Mouse (Mus musculus) erythroid progenitor cell, adult 5-6 weeks (primary cell): ENCODE results near the gene Ccndbp1. TPM values are rescaled to one million over a fixed set of nuclear protein-coding genes. Genes with fewer than 3 reads are reported as not detected.
"Not testable (repeated sequence)": the region's sequence is repeated elsewhere in the genome, so short reads cannot be mapped to it uniquely, and the experiment has no call there.

ENCODE experiments used
- ATAC-seq: replicated peaks from 2 replicates; pipeline ENCODE4 v1.8.0; 2016; ENCODE audit warnings: moderate number of reproducible peaks, mild to moderate bottlenecking, moderate TSS enrichment, inconsistent platforms; ENCODE audit not compliant: poor library complexity, low FRiP score, severe bottlenecking
- total RNA-seq, 2 experiments: library from RNA; stranded (forward) in 1 of 2; stranded (reverse) in 1 of 2; fragments of 150-400 nt in 1 of 2; fragments of 186-747, 209-891 nt in 1 of 2; gene quantifications; 2 replicates each; pipeline versions ENCODE4 v1.2.3 to v1.2.4; 2015 to 2017; ENCODE audit warnings: low replicate concordance in 2 of 2

The Ccndbp1 gene
- total RNA-seq (2015; ENCODE audit: low replicate concordance) (117 and 123 TPM in 2 replicates), total RNA-seq (2017; ENCODE audit: low replicate concordance) (86.5 and 101 TPM in 2 replicates)

DNA sequence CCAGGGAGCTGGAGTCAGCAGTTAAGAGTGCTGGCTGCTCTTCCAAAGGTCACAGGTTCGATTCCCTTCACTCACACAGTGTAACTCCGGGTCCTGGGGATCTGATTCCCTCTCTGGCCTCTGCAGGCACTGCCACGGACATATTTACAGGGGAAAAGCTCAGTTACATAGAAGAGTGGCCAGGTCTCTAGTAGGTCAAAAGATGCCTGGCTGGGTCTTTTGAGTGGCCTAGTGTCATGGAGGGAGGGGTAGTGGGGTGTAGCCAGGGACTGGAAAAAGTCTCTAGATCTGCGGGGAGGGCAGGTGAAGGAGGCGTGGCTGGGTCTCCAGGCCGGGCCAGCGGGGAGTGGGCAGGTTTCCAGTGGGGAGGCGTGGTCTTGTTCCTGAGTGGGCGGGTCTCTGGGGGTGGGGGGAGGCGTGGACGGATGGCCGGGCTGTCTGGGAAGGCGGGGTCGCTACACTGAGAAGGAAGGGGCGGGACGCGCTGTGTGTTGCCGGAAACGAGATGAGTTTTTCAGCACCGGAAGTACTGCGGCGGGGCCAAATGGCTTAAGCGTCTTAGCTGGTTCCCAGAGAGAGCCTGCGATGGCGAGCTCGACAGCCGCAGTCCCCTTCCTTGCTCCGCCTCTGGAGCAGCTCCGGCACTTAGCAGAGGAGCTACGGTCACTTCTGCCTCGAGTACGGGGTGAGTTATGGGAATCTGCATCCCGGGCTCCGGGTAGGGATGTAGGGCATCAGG, at the start of gene Ccndbp1:
Gene Ccndbp1, plus strand, starts transcription at position 479 of the 739 bp plus-strand sequence.
- peak; percentile 92 for ATAC-seq

DNA sequence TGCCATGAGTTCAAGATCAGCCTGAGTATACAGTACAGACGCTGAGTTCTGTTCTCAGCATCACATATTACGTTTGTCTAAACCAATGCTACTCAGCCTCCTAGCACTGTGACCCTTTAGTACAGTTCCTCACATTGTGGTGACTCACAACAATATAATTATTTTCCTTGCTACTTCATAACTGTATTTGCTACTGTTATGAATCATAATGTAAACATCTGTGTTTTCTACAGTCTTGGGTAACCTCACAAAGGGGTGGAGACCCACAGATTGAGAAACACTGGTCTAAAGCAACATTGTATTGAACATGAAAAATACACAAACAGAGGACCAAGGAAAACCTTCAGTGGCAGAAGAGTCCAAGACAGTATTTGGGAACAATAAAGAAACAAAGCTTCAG, 48.8 kb upstream of the Ccndbp1 start:
- ATAC-seq, result no peak

DNA sequence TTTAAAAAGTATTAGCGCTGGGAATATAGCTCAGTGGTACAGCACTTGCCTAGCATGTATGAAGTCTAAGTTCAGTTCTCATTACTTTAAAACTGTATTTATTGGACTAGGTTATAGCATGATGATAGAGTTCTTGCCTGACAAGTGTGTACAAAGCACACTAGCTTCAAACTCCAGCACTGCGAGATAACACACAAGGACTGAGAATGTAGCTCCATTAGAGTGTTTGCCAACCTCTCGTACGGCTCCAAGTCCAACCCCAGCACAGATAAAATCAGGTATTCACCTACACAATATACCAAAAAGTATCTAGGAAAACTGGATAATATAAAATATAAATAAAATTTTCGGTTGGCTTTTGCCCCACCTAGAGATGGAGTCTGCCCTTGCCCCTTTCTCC, 48.4 kb upstream of the Ccndbp1 start:
- ATAC-seq, result no peak

- ATAC-seq, result no peak
These were observed 47.9 kb upstream of the Ccndbp1 start for GRCm38 (mm10) chr2:120960261-120960660.

GRCm38 (mm10) chr2:120963110-120963509, 45.1 kb upstream of the Ccndbp1 start:
- ATAC-seq, result no peak

GRCm38 (mm10) chr2:120965486-120965885, 42.7 kb upstream of the Ccndbp1 start:
- no peak for ATAC-seq

- ATAC-seq, result peak; percentile 56
These were observed 38.1 kb upstream of the Ccndbp1 start for GRCm38 (mm10) chr2:120970045-120970539.

- peak; percentile 96 for ATAC-seq
These were observed 37.6 kb upstream of the Ccndbp1 start, which contains the start of gene Ubr1 for GRCm38 (mm10) chr2:120970559-120971080. TSS of gene Ubr1 (minus strand) at chr2:120970715.

DNA sequence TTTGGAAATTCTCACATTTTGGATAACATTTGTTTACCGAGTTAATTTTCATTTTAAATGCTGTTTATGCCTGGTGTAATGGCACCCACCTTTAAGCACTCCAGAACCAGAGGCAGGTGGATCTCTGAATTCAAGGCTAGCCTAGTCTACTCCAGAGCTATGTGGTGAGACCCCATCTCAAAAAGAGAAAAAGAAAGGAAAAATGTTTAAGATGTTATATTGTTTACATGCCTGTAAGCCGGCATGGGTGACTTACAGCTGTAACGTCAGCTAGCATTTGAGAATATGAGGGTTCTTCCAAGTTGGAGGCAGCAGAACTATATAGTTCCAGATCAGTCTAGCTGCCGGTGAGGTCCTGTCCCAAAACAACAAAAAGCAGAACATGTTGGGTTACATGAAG, 36.4 kb upstream of the Ccndbp1 start:
- ATAC-seq, result no peak

DNA sequence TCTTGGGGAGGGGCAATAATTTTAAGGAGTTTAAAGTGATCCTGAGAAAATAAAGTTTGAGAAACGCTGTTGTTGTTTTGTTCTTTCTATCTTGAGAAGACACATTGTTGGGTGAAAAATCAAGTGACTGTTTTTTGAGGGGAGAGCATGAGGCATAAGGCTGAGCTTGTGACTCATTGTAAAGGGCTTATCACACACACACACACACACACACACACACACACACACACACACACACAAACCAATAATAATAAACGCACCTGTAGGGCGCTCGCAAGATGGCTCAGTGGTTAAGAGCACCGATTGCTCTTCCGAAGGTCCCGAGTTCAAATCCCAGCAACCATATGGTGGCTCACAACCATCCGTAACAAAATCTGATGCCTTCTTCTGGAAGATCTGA, 35.9 kb upstream of the Ccndbp1 start:
- ATAC-seq, result not testable (repeated sequence)

DNA sequence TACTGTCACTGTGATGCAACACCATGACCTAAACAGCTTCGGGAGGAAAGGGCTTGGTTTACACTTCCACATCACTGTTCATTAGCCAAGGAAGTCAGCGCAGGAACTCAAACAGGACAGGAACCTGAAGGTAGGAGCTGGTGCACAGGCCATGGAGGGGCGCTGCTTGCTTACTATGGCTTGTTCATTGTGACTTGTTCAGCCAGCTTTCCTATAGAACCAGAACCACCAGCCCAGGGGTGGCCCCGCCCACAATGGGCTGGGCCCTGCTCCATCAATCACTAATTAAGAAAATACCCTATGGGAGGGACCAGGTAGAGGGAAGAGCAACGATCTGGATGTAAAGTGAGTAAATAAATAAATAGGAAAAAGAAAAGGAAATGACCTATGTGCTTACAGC, 35.2 kb upstream of the Ccndbp1 start:
- no peak for ATAC-seq

DNA sequence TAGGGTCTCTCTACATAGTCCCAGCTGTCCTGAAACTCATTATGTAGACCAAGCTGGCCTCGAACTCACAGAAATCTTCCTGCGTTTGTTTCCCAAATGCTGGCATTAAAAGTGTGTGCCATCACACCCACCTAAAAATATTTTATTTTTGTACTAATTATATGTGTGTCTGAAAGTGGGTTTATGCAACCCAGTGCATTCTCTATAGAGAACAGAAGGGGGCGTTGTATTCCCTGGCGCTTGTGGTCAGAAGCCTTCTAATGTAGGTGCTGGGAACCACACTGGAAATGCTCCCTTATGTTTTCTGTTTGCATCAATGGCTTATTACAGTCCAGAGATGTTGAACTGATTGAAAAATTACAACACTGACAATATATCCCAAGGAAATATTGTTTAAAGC, 31.9 kb upstream of the Ccndbp1 start:
- ATAC-seq, result peak; percentile 62

DNA sequence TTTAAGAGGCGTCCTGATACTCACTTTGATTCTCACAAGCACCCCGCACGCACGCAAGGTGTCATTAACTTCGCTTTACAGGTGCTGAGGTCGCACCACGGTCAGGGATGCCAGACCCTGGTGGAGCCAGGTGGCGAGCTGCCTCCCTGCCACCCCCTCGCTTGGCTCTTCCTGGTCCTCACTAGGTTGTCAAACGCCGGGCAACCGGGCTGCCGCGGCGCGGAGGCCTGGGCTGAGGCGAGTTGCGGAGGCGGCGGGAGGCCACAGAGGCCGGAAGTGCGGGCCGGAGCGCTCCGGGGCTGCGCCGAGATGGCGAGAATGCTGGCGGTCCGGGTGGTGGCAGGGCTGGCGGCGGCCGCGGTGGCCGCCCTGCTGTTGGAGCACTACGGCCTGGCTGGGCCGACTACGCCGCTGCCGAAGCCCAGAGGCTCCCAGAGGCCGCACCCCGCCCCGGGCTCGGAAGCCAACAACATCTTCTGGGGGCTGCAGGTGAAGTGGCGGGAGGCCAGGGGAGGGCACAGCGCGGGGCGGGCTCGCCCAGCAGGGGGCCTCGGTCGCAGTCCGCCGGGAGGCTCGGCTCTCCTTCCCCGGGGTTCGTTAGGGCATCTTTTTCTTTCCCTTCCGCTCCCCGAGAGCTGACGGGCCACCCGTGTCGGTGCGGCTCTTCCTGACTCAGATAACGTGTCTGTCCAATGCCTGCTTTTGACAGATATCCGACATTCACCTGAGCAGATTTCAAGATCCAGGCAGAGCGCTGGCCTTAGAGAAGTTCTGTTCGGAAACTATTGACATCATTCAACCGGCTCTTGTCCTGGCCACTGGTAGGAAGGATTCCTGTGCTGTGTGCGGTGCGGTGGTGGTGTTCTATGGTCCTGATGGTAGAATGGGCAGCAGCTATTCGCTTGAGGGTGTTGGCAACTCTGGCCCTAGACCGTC, 30.9 kb upstream of the Ccndbp1 start, which contains the start of gene Tmem62:
Gene Tmem62, plus strand, starts transcription at position 28 of the 936 bp plus-strand sequence.
- ATAC-seq, result peak; percentile 84

DNA sequence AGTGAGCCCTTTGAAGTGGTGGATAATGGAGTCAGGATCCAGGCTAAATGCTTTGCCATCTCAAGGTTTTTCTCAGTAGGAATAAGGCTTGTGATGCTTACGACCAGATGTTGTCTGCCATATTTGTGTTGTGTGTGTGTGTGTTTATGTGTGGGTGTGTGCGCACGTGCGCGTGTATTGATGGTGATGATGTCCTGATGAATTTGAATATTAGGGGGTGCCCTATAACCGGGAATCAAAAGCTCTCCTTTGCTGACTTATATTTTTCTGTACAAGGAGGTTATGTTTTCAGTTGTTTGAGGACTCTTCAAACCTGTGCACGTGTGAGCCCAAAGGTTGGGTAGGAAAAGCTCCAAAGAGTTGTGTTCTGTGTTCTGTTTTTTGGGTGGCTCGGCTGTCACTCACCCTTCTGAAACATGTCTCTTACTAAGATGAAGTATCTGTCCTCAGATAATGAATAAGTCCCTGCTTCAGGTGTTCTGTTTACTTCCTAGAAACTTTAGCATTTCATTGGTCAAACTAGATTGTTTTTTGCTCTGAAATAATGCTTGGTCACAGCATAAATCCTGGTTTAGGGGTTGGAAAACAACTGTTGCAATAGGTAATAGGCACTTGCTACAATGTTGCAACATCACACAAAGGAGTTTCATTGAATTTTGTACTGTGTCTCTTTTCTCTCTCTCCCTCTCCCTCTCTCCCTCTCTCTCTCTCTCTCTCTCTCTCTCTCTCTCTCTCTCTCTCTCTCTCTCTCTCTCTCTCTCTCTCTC, 30.1 kb upstream of the Ccndbp1 start:
- ATAC-seq, result no peak

DNA sequence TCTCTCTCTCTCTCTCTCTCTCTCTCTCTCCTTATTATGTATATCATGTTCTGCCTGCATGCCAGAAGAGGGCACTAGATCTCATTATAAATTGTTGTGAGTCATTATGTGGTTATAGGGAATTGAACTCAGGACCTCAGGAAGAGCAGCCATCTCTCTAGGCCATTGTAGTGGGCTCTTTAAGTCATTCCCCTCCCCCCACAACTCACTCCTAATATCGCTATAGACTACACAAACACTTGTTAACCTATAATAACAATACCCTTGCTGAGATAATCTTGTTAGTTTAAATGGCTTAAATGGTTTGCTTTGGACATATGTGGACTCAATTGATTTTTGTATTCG, 29.5 kb upstream of the Ccndbp1 start:
- ATAC-seq, result no peak

DNA sequence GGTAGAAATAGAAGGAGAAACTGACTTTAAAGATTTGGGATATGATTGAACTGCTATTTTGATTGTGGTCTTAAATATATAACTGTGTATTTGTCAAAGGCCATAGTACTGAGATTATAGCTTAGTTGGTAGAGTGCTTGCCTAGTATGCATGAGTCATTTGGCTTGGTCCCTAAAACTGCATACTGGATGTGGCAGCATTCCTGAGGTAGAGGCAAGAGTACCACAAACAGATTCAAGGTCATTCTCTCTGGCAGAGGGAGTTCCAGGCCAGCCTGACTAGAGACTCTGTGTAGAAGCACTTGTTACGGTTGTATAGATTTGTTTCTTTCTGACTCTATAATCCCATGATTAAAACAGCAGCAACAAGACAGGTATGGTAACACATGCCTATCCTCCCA, 28.4 kb upstream of the Ccndbp1 start:
- no peak for ATAC-seq

DNA sequence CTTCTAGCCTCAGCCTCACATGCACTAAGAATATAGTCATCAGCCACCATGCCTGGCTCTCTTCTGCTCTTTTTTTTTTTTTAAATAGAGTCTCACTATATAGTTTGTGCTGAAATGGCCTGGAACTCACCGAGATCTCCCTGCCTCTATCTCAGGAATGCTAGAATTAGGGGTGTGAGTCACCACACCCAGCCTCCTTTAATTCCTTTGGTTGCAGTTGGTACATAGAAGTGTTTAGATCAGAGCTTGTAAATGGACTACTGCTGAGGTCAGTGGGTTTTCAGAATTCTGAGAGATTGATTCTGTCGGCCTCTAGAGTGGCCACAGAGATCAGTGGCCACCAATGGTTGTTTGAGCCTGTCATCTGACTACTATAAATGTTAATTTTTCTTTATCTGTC, 27.3 kb upstream of the Ccndbp1 start:
- no peak for ATAC-seq

DNA sequence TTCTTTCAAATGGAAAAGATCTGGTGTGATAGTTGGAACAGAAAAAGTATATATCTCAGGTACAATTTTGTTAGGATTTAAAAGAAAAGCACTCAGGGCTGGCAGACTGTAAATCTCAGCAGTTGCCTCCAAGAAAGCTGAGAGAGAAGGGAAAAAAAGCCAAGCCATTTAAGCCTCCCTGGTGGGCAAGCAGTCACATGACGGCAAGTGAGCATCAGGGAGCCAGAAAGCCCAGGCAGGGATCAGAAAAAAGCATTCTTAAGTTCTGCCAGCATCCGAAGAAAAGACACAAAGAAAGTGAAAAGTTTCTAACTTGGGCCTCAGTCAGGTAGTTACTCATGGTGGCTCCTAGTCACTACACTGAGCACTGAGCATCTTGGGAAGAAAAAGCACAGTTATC, 24.6 kb upstream of the Ccndbp1 start:
- ATAC-seq, result no peak

DNA sequence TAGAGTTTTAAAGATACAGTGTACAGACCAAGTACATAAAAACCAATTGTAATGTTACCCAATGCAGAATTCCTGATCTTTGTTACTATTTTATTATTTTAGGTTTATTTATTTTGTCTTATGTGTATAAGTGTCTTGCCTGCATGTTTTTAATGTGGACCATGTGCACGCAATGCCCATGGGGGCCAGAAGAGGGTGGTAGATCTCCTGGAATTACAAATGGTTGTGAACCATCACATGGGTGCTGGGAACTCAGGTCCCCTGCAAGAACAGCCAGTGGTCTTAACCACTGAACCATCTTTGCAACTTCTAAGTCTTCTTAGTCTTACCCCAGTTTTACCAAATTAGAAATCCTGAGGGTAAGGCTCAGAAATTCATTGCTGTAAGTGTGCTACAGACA, 23.0 kb upstream of the Ccndbp1 start:
- peak; percentile 65; the same call in 1 of the 2 replicates for ATAC-seq

DNA sequence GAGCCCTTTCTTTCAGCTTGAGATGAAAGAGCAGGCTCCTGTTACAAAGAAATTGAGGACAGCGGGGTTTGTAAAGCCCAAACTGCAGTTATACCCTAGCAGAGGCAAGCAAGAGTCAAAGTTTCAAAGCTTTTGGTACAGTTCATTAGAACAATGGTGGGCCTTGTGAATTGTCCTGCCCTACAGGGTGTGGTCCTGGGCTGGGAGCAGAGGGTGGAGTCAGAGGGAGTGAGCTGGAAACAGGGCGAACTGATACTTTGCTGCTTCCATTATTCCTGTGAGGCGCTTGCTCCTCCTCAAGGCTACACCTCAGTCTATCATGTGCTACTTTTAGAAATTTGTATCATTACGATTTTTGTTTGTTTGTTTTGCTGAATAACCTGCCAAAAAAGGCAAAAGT, 17.0 kb upstream of the Ccndbp1 start:
- ATAC-seq, result no peak
